ENCODE assay signal across 18 mouse cellular contexts in the genomic region with DNA sequence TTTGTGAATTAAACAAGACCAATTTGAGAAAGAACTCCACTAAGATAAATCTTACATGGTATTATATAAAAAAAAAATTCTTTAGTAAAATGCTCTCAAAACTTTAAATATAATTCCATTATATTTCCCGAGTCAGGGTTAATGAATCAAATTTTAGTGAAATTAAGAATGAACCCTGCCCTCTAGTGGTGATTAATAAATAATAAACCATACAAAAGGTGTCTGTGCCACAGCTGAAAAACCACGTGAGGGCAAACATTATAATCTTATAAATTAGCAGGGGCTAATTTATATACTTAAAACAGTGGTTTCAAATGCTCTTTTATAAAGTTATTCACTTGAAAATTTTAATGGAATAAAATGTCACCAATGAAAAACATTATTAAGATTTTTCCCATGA.
DNase-seq lines count a peak whose midpoint lies in the region; ATAC-seq and TF ChIP-seq lines count a peak whose summit lies in the region.
"Had no signal": no experiment of that assay in that cellular context is flagged by ENCODE, and none has a peak within 500 bp of the region (broad histone marks: within the 10 kb centered on the region; RNA-seq: fewer than 3 reads in every experiment).

No protein-coding gene starts in this region.

- DNase-seq in embryo, embryonic 11 days: peak; percentile 21
- no peak for DNase-seq in embryo, embryonic 9.5 days (ENCODE audit: extremely low spot score)
- DNase-seq in hindbrain, postnatal 0 days (ENCODE audit: low spot score): peak; percentile 30
- no peak for DNase-seq in hindbrain, embryonic 10.5 days (ENCODE audit: low spot score)
- DNase-seq in 3T3-L1 (ENCODE audit: low read depth, low spot score): peak; percentile 21
- DNase-seq in Patski (ENCODE audit: low read depth, low spot score): no peak
- DNase-seq in ovary, adult 18-20 months (ENCODE audit: low spot score): no peak
- no peak for DNase-seq in ovary, postnatal 14 days (ENCODE audit: low spot score)
- DNase-seq: heart, postnatal 4 days; right cerebral cortex, postnatal 4 days; thymus, adult 18-20 months had no signal

- no peaks in the 10 kb centered on the region for H3K36me3 ChIP-seq in hindbrain, postnatal 0 days (ENCODE audit: insufficient read depth, low read length)
- no peaks in the 10 kb centered on the region for H3K36me3 ChIP-seq in hindbrain, embryonic 10.5 days
- H3K36me3 ChIP-seq: embryonic facial prominence, embryonic 13.5 days; limb, embryonic 12.5 days; neural tube, embryonic 12.5 days had no signal

- H3K9me3 ChIP-seq in hindbrain, postnatal 0 days (ENCODE audit: low read length): no peaks in the 10 kb centered on the region
- H3K9me3 ChIP-seq in hindbrain, embryonic 10.5 days: no peaks in the 10 kb centered on the region
- H3K9me3 ChIP-seq: embryonic facial prominence, embryonic 13.5 days; limb, embryonic 12.5 days; megakaryocyte, embryonic 14.5 days; neural tube, embryonic 12.5 days had no signal

- WGBS in hindbrain, postnatal 0 days: 27% methylated on average over 2 of the region's 2 CpGs
- 58% methylated on average over 2 of the region's 2 CpGs for WGBS in hindbrain, embryonic 10.5 days

- H3K4me3 ChIP-seq in hindbrain, postnatal 0 days (ENCODE audit: low read length): no peak overlapping the region
- H3K4me3 ChIP-seq in hindbrain, embryonic 10.5 days: no peak overlapping the region
- H3K4me3 ChIP-seq: embryonic facial prominence, embryonic 13.5 days; limb, embryonic 12.5 days; megakaryocyte, embryonic 14.5 days; neural tube, embryonic 12.5 days had no signal

- no peak overlapping the region for H3K9ac ChIP-seq in hindbrain, postnatal 0 days (replicated peaks; ENCODE audit: low read length)
- H3K9ac ChIP-seq: embryonic facial prominence, embryonic 13.5 days; limb, embryonic 12.5 days; liver, embryonic 14.5 days; neural tube, embryonic 12.5 days had no signal

- no peaks in the 10 kb centered on the region for H3K4me1 ChIP-seq in hindbrain, postnatal 0 days (ENCODE audit: insufficient read depth, low read length)
- H3K4me1 ChIP-seq in hindbrain, embryonic 10.5 days (replicated peaks): no peaks in the 10 kb centered on the region
- H3K4me1 ChIP-seq: embryonic facial prominence, embryonic 13.5 days; limb, embryonic 12.5 days; megakaryocyte, embryonic 14.5 days; neural tube, embryonic 12.5 days had no signal

- TF ChIP-seq CTCF in hindbrain, postnatal 0 days (IDR thresholded peaks at IDR 0.05; ENCODE audit: low read depth): peak; percentile 30
- peak; percentile 28 for TF ChIP-seq CTCF in Patski (IDR thresholded peaks at IDR 0.05)

- no peak for ATAC-seq in hindbrain, postnatal 0 days
- ATAC-seq in Patski: no peak
- ATAC-seq: intestine, embryonic 16.5 days; lung, postnatal 0 days had no signal

- in situ Hi-C loops in Patski (cut with MboI; ENCODE audit: low pct_unique_long_range_greater_than_20kb): no loop called here

- CTCF ChIA-PET in Patski (lab: Charles Lee): interaction anchor here (0.8 to 1.0 kb wide), 3 partner anchors 10 to 17 kb away, joined by 3 read pairs; no protein-coding TSS in a partner anchor

- H3K27ac ChIP-seq in hindbrain, postnatal 0 days: no peak overlapping the region
- no peak overlapping the region for H3K27ac ChIP-seq in hindbrain, embryonic 10.5 days
- H3K27ac ChIP-seq: embryonic facial prominence, embryonic 13.5 days; limb, embryonic 12.5 days; liver, embryonic 14.5 days; neural tube, embryonic 12.5 days had no signal

- POLR2A ChIA-PET in Patski (lab: Charles Lee): interaction anchor here (1.2 kb wide), 1 partner anchor 13 kb away, joined by 4 read pairs; no protein-coding TSS in a partner anchor

- no peaks in the 10 kb centered on the region for H3K27me3 ChIP-seq in hindbrain, postnatal 0 days (ENCODE audit: insufficient read depth, low read length)
- H3K27me3 ChIP-seq in hindbrain, embryonic 10.5 days (ENCODE audit: insufficient read depth, poor library complexity, severe bottlenecking): no peaks in the 10 kb centered on the region
- peaks cover 13% of the 10 kb centered on the region for H3K27me3 ChIP-seq in Patski
- H3K27me3 ChIP-seq: embryonic facial prominence, embryonic 13.5 days; limb, embryonic 12.5 days; megakaryocyte, embryonic 14.5 days; neural tube, embryonic 12.5 days had no signal

- H3K4me2 ChIP-seq in hindbrain, postnatal 0 days (ENCODE audit: low read depth, low read length): no peak overlapping the region
- H3K4me2 ChIP-seq: embryonic facial prominence, embryonic 13.5 days; limb, embryonic 12.5 days; neural tube, embryonic 12.5 days had no signal

Comparison
In these comparisons a context has a peak if more than half of its experiments do, and no peak if none do; other contexts are left out.
1. DNase-seq: peak in embryo, embryonic 11 days (single experiment), hindbrain, postnatal 0 days (single experiment) and 3T3-L1 (single experiment); none in embryo, embryonic 9.5 days (single experiment), hindbrain, embryonic 10.5 days (single experiment), Patski (single experiment), ovary, adult 18-20 months (single experiment) and ovary, postnatal 14 days (single experiment).